ENCODE assay signal across 9 mouse cellular contexts in genomic region chr2:121452990-121453389, GRCm38 (mm10). TPM values are rescaled to one million over a fixed set of nuclear protein-coding genes. Genes with fewer than 3 reads are reported as not detected.
DNase-seq lines count a peak whose midpoint lies in the region; ATAC-seq and TF ChIP-seq lines count a peak whose summit lies in the region.
"Had no signal": no experiment of that assay in that cellular context is flagged by ENCODE, and none has a peak within 500 bp of the region (broad histone marks: within the 10 kb centered on the region; RNA-seq: fewer than 3 reads in every experiment).

TSS of gene Hypk (plus strand) at chr2:121453290.

- intact Hi-C loops in heart, postnatal 14 days (cut with DNase I): loop anchor here (10.0 kb wide), 1 partner anchor 502 kb away; the partner anchor contains the start of genes Ctdspl2 and Mageb3

- WGBS in limb, embryonic 12.5 days: 76% methylated on average over 4 of the region's 4 CpGs
- whole genome bisulfite sequencing in olfactory bulb, adult 2 months: 64% methylated on average over 4 of the region's 4 CpGs

- no peaks in the 10 kb centered on the region for H3K27me3 ChIP-seq in testis, adult 2 months (ENCODE audit: control insufficient read depth, insufficient read depth, low read length)
- H3K27me3 ChIP-seq in limb, embryonic 12.5 days: no peaks in the 10 kb centered on the region

- no peak within 1 kb of the TSS for H3K27ac ChIP-seq in testis, adult 2 months (ENCODE audit: control insufficient read depth, insufficient read depth, low read depth, low read length)
- H3K27ac ChIP-seq in embryonic fibroblast, embryonic 13.5 days (ENCODE audit: insufficient read depth, low read length): peak within 1 kb of the TSS; percentile 92
- no peak within 1 kb of the TSS for H3K27ac ChIP-seq in limb, embryonic 12.5 days
- no peak within 1 kb of the TSS for H3K27ac ChIP-seq in olfactory bulb, adult 2 months (ENCODE audit: insufficient read depth, low read depth, low read length)

- no peak for DNase-seq in testis, postnatal 10 days (ENCODE audit: low spot score)
- DNase-seq in heart, postnatal 14 days: no peak
- DNase-seq in T-cell, adult 2 months (ENCODE audit: low spot score): no peak
- DNase-seq in thymus, postnatal 4 days: no peak

- peaks cover 5% of the 10 kb centered on the region for H3K4me1 ChIP-seq in testis, adult 2 months (ENCODE audit: control insufficient read depth, insufficient read depth, low read length)
- peaks cover 19% of the 10 kb centered on the region for H3K4me1 ChIP-seq in embryonic fibroblast, embryonic 13.5 days (ENCODE audit: control insufficient read depth, insufficient read depth, low read length)
- peaks cover 28% of the 10 kb centered on the region for H3K4me1 ChIP-seq in limb, embryonic 12.5 days (replicated peaks)
- H3K4me1 ChIP-seq in olfactory bulb, adult 2 months (ENCODE audit: control insufficient read depth, insufficient read depth, low read length): peaks cover 10% of the 10 kb centered on the region

- no peak within 1 kb of the TSS for H3K4me2 ChIP-seq in limb, embryonic 12.5 days

- TF ChIP-seq POLR2A in testis, adult 2 months (IDR thresholded peaks at IDR 0.05; ENCODE audit: control insufficient read depth, low read depth, low read length): no peak
- TF ChIP-seq POLR2A in embryonic fibroblast, embryonic 13.5 days (IDR thresholded peaks at IDR 0.05; ENCODE audit: low read depth, low read length): peak; percentile 14; the same call in 1 of the 2 replicates
- TF ChIP-seq POLR2A in olfactory bulb, adult 2 months (IDR thresholded peaks at IDR 0.05; ENCODE audit: insufficient read depth, low read depth, low read length): no peak

- no peak for TF ChIP-seq CTCF in testis, adult 2 months (IDR thresholded peaks at IDR 0.05; ENCODE audit: control insufficient read depth, insufficient read depth, insufficient replicate concordance, low read depth, low read length)
- TF ChIP-seq CTCF in embryonic fibroblast, embryonic 13.5 days (IDR thresholded peaks at IDR 0.05; ENCODE audit: borderline replicate concordance, insufficient read depth, low read length): no peak
- no peak for TF ChIP-seq CTCF in olfactory bulb, adult 2 months (IDR thresholded peaks at IDR 0.05; ENCODE audit: insufficient read depth, low read depth, low read length)

- H3K36me3 ChIP-seq in testis, adult 2 months (ENCODE audit: control insufficient read depth, insufficient read depth, low read length): peaks cover 2% of the 10 kb centered on the region
- H3K36me3 ChIP-seq in limb, embryonic 12.5 days: peaks cover 33% of the 10 kb centered on the region

- H3K9me3 ChIP-seq in limb, embryonic 12.5 days: no peaks in the 10 kb centered on the region

- no peak within 1 kb of the TSS for H3K9ac ChIP-seq in limb, embryonic 12.5 days (replicated peaks)

- no peak for ATAC-seq in limb, embryonic 12.5 days (ENCODE audit: insufficient number of reproducible peaks, insufficient read depth, low FRiP score, low TSS enrichment, low read depth)

- no peak within 1 kb of the TSS for H3K4me3 ChIP-seq in testis, adult 2 months (ENCODE audit: control insufficient read depth, low read depth, low read length)
- H3K4me3 ChIP-seq in embryonic fibroblast, embryonic 13.5 days (ENCODE audit: insufficient read depth, low read length): peak within 1 kb of the TSS; percentile 11; the same call in 1 of the 2 replicates
- H3K4me3 ChIP-seq in limb, embryonic 12.5 days (replicated peaks): no peak within 1 kb of the TSS
- no peak within 1 kb of the TSS for H3K4me3 ChIP-seq in olfactory bulb, adult 2 months (ENCODE audit: insufficient read depth, low read depth, low read length)
- H3K4me3 ChIP-seq: erythroblast, embryonic 14.5 days had no signal

RNA-seq across cellular contexts. Expression of gene Hypk, which starts in this region (rescaled TPM):
- 6.6 and 12.2 TPM in 2 replicates for polyA plus RNA-seq in testis, adult 2 months (2012; rRNA removed)
- 80.6 and 86.4 TPM in 2 replicates for polyA plus RNA-seq in embryonic fibroblast, embryonic 13.5 days (2011; ENCODE audit: insufficient read length, low read depth, missing spikeins)
- 10 to 100 TPM; 18.2 to 20.4 TPM for total RNA-seq in heart, postnatal 14 days (2021)
- polyA plus RNA-seq in limb, embryonic 12.5 days (2016; fragmentation: Nextera tagmentation; extraction: Ambion mirVana): 150 and 153 TPM in 2 replicates
- 611 TPM in 1 of 2 replicates, not detected in the other for polyA plus RNA-seq in olfactory bulb, adult 2 months (2012; ENCODE audit: insufficient read depth, insufficient read length, low replicate concordance, missing spikeins)
